Mouse (Mus musculus): ENCODE data around the gene Socs7. TPM values are rescaled to one million over a fixed set of nuclear protein-coding genes. Genes with fewer than 3 reads are reported as not detected.

The Socs7 gene
- polyA plus RNA-seq, 1 experiment = 9.2 TPM

GRCm38 (mm10) chr11:97343175-97343574, 19.2 kb upstream of the Socs7 start:
- Histone ChIP-seq H3K4me3 (ENCODE audit: insufficient read depth, low read length) (no peak overlapping the region), H3K4me1 (ENCODE audit: control insufficient read depth, insufficient read depth, low read length) (no peaks in the 10 kb centered on the region), H3K27ac (ENCODE audit: insufficient read depth, low read depth, low read length) (no peak overlapping the region)
- no peak for TF ChIP-seq POLR2A (IDR thresholded peaks at IDR 0.05; ENCODE audit: borderline replicate concordance, low read depth, low read length)

- no peaks in the 10 kb centered on the region for H3K4me1 ChIP-seq (ENCODE audit: control insufficient read depth, insufficient read depth, low read length)
- no peak overlapping the region for H3K27ac ChIP-seq (ENCODE audit: insufficient read depth, low read depth, low read length)
- TF ChIP-seq POLR2A (IDR thresholded peaks at IDR 0.05; ENCODE audit: borderline replicate concordance, low read depth, low read length) (no peak), CTCF (IDR thresholded peaks at IDR 0.05; ENCODE audit: low read depth, low read length) (peak; percentile 55)
- H3K4me3 ChIP-seq (ENCODE audit: insufficient read depth, low read length) = no peak overlapping the region
Measured at GRCm38 (mm10) chr11:97343619-97344018, 18.7 kb upstream of the Socs7 start.

- H3K27ac ChIP-seq (ENCODE audit: insufficient read depth, low read depth, low read length) = no peak overlapping the region
- no peak overlapping the region for H3K4me3 ChIP-seq (ENCODE audit: insufficient read depth, low read length)
- no peaks in the 10 kb centered on the region for H3K4me1 ChIP-seq (ENCODE audit: control insufficient read depth, insufficient read depth, low read length)
- no peak for TF ChIP-seq POLR2A (IDR thresholded peaks at IDR 0.05; ENCODE audit: borderline replicate concordance, low read depth, low read length)
- no peak for TF ChIP-seq CTCF (IDR thresholded peaks at IDR 0.05; ENCODE audit: low read depth, low read length)
Measured at GRCm38 (mm10) chr11:97345446-97345845, 16.9 kb upstream of the Socs7 start.

GRCm38 (mm10) chr11:97346383-97346782, 16.0 kb upstream of the Socs7 start:
- Histone ChIP-seq H3K4me3 (ENCODE audit: insufficient read depth, low read length) (no peak overlapping the region), H3K27ac (ENCODE audit: insufficient read depth, low read depth, low read length) (no peak overlapping the region), H3K4me1 (ENCODE audit: control insufficient read depth, insufficient read depth, low read length) (no peaks in the 10 kb centered on the region)
- TF ChIP-seq CTCF (IDR thresholded peaks at IDR 0.05; ENCODE audit: low read depth, low read length) (no peak), POLR2A (IDR thresholded peaks at IDR 0.05; ENCODE audit: borderline replicate concordance, low read depth, low read length) (no peak)

GRCm38 (mm10) chr11:97347291-97347690, 15.1 kb upstream of the Socs7 start:
- TF ChIP-seq CTCF (IDR thresholded peaks at IDR 0.05; ENCODE audit: low read depth, low read length) (no peak), POLR2A (IDR thresholded peaks at IDR 0.05; ENCODE audit: borderline replicate concordance, low read depth, low read length) (no peak)
- Histone ChIP-seq H3K4me3 (ENCODE audit: insufficient read depth, low read length) (no peak overlapping the region), H3K4me1 (ENCODE audit: control insufficient read depth, insufficient read depth, low read length) (no peaks in the 10 kb centered on the region), H3K27ac (ENCODE audit: insufficient read depth, low read depth, low read length) (no peak overlapping the region)

- Histone ChIP-seq H3K4me1 (ENCODE audit: control insufficient read depth, insufficient read depth, low read length) (no peaks in the 10 kb centered on the region), H3K4me3 (ENCODE audit: insufficient read depth, low read length) (no peak overlapping the region), H3K27ac (ENCODE audit: insufficient read depth, low read depth, low read length) (no peak overlapping the region)
Measured at GRCm38 (mm10) chr11:97350035-97350434, 12.3 kb upstream of the Socs7 start.

GRCm38 (mm10) chr11:97352027-97352684, 10.2 kb upstream of the Socs7 start, which contains the start of gene Gpr179:
Gene Gpr179, minus strand, starts transcription at chr11:97352077.
- H3K27ac ChIP-seq (ENCODE audit: insufficient read depth, low read depth, low read length) = no peak within 1 kb of the TSS
- TF ChIP-seq POLR2A (IDR thresholded peaks at IDR 0.05; ENCODE audit: borderline replicate concordance, low read depth, low read length) (no peak), CTCF (IDR thresholded peaks at IDR 0.05; ENCODE audit: low read depth, low read length) (no peak)
- H3K4me1 ChIP-seq (ENCODE audit: control insufficient read depth, insufficient read depth, low read length) = no peaks in the 10 kb centered on the region
- no peak within 1 kb of the TSS for H3K4me3 ChIP-seq (ENCODE audit: insufficient read depth, low read length)

More at GRCm38 (mm10) chr11:97350035-97350434, 12.3 kb upstream of the Socs7 start:
- no peak for TF ChIP-seq POLR2A (IDR thresholded peaks at IDR 0.05; ENCODE audit: borderline replicate concordance, low read depth, low read length)
- TF ChIP-seq CTCF (IDR thresholded peaks at IDR 0.05; ENCODE audit: low read depth, low read length) = no peak

GRCm38 (mm10) chr11:97352935-97353597, 9.3 kb upstream of the Socs7 start:
- no peak for TF ChIP-seq CTCF (IDR thresholded peaks at IDR 0.05; ENCODE audit: low read depth, low read length)
- no peak for TF ChIP-seq POLR2A (IDR thresholded peaks at IDR 0.05; ENCODE audit: borderline replicate concordance, low read depth, low read length)
- H3K4me1 ChIP-seq (ENCODE audit: control insufficient read depth, insufficient read depth, low read length) = no peaks in the 10 kb centered on the region

GRCm38 (mm10) chr11:97354646-97355045, 7.7 kb upstream of the Socs7 start:
- Histone ChIP-seq H3K27ac (ENCODE audit: insufficient read depth, low read depth, low read length) (no peak overlapping the region), H3K4me3 (ENCODE audit: insufficient read depth, low read length) (no peak overlapping the region), H3K4me1 (ENCODE audit: control insufficient read depth, insufficient read depth, low read length) (no peaks in the 10 kb centered on the region)
- TF ChIP-seq CTCF (IDR thresholded peaks at IDR 0.05; ENCODE audit: low read depth, low read length) = no peak
- TF ChIP-seq POLR2A (IDR thresholded peaks at IDR 0.05; ENCODE audit: borderline replicate concordance, low read depth, low read length) = no peak

More at GRCm38 (mm10) chr11:97352935-97353597, 9.3 kb upstream of the Socs7 start:
- Histone ChIP-seq H3K27ac (ENCODE audit: insufficient read depth, low read depth, low read length) (no peak overlapping the region), H3K4me3 (ENCODE audit: insufficient read depth, low read length) (no peak overlapping the region)

- H3K27ac ChIP-seq (ENCODE audit: insufficient read depth, low read depth, low read length) = no peak overlapping the region
- TF ChIP-seq CTCF (IDR thresholded peaks at IDR 0.05; ENCODE audit: low read depth, low read length) (no peak), POLR2A (IDR thresholded peaks at IDR 0.05; ENCODE audit: borderline replicate concordance, low read depth, low read length) (no peak)
Measured at GRCm38 (mm10) chr11:97355247-97355646, 7.1 kb upstream of the Socs7 start.

More at GRCm38 (mm10) chr11:97355247-97355646, 7.1 kb upstream of the Socs7 start:
- Histone ChIP-seq H3K4me3 (ENCODE audit: insufficient read depth, low read length) (no peak overlapping the region), H3K4me1 (ENCODE audit: control insufficient read depth, insufficient read depth, low read length) (no peaks in the 10 kb centered on the region)
